Mouse (Mus musculus) gastrocnemius, postnatal 14 days (tissue): Measurements from ENCODE around the gene Zwilch. TPM values are rescaled to one million over a fixed set of nuclear protein-coding genes. Genes with fewer than 3 reads are reported as not detected.

Experiments used
- DNase-seq: peaks from one replicate; pipeline ENCODE4 v3.0.0; 2021; ENCODE audit warnings: mixed read lengths
- intact Hi-C: fragments of 180-260 bp; cut with DNase I; formaldehyde crosslinking; loops from one replicate; pipeline ENCODE4 v1.15.1; 2025; ENCODE audit warnings: low total_unique reads
- total RNA-seq, 2 experiments: library from RNA; stranded (reverse); gene quantifications; 2 replicates each; pipeline ENCODE4 v1.2.3; 2021

The Zwilch gene
- total RNA-seq, 2 experiments from 2014 or later: 1.9 to 2.1 TPM

- DNase-seq: no peak
- intact Hi-C loops: no loop called here
Observed at GRCm38 (mm10) chr9:64120584-64121277, 52.2 kb downstream of the Zwilch start.

- peak; percentile 64 for DNase-seq
- intact Hi-C loops: no loop called here
Observed at GRCm38 (mm10) chr9:64119898-64120297, 53.0 kb downstream of the Zwilch start.

GRCm38 (mm10) chr9:64116876-64117275 lies 56.0 kb downstream of the Zwilch start, which contains the start of gene Lctl:
Gene Lctl, plus strand, starts transcription at chr9:64117147.
- intact Hi-C loops: no loop called here
- no peak for DNase-seq

- DNase-seq: no peak
- intact Hi-C loops: no loop called here
Observed at GRCm38 (mm10) chr9:64115756-64116155, 57.1 kb downstream of the Zwilch start.

- intact Hi-C loops: no loop called here
- no peak for DNase-seq
Observed at GRCm38 (mm10) chr9:64114646-64115045, 58.3 kb downstream of the Zwilch start.

GRCm38 (mm10) chr9:64110502-64110901 lies 62.4 kb downstream of the Zwilch start:
- no peak for DNase-seq
- intact Hi-C loops: no loop called here

- intact Hi-C loops: no loop called here
- DNase-seq: no peak
Observed at GRCm38 (mm10) chr9:64105301-64105700, 67.6 kb downstream of the Zwilch start.

- peak; percentile 72 for DNase-seq
- intact Hi-C loops: loop anchor here (5.0 kb wide), 1 partner anchor 183 kb away; no protein-coding TSS in a partner anchor
Observed at GRCm38 (mm10) chr9:64100442-64100841, 72.5 kb downstream of the Zwilch start.

GRCm38 (mm10) chr9:64098282-64098681 lies 74.6 kb downstream of the Zwilch start:
- no peak for DNase-seq

GRCm38 (mm10) chr9:64094083-64094482 lies 78.8 kb downstream of the Zwilch start:
- intact Hi-C loops: no loop called here
- DNase-seq: peak; percentile 26

More at GRCm38 (mm10) chr9:64098282-64098681, 74.6 kb downstream of the Zwilch start:
- intact Hi-C loops: no loop called here

- intact Hi-C loops: loop anchor here (2.0 to 5.0 kb wide), 3 partner anchors 62 to 172 kb away; no protein-coding TSS in a partner anchor
- DNase-seq: peak; percentile 47
Observed at GRCm38 (mm10) chr9:64089004-64089403, 83.9 kb downstream of the Zwilch start.

GRCm38 (mm10) chr9:64088346-64088745 lies 84.6 kb downstream of the Zwilch start:
- DNase-seq: no peak
- intact Hi-C loops: loop anchor here (2.0 to 5.0 kb wide), 3 partner anchors 61 to 172 kb away; no protein-coding TSS in a partner anchor

GRCm38 (mm10) chr9:64087461-64088235 lies 85.3 kb downstream of the Zwilch start:
- intact Hi-C loops: loop anchor here (2.0 to 5.0 kb wide), 3 partner anchors 60 to 171 kb away; no protein-coding TSS in a partner anchor
- peak; percentile 54 for DNase-seq

Other genes starting within 250 kb of the Zwilch start
- 1 to 10 TPM; 1.9 to 2.9 TPM for gene Smad6, start 151.0 kb downstream of the Zwilch start, total RNA-seq
- gene Lctl, start 56.0 kb downstream of the Zwilch start, total RNA-seq: under 1 TPM in 1 of 2 experiments, not detected in 1; 0.18 TPM
- gene Rpl4, start 271 bp upstream of the Zwilch start, total RNA-seq: 100 to 1,000 TPM; 594 to 710 TPM
- 10 to 100 TPM; 15.6 to 16.4 TPM for gene Snapc5, start 6.2 kb upstream of the Zwilch start, total RNA-seq
- 1 to 10 TPM; 2.2 to 2.5 TPM for gene Uchl4, start 62.1 kb upstream of the Zwilch start, total RNA-seq
- gene Map2k1, start 80.5 kb upstream of the Zwilch start, total RNA-seq: 10 to 100 TPM; 51.9 to 55.6 TPM
- gene Tipin, start 108.5 kb upstream of the Zwilch start, total RNA-seq: 10 to 100 TPM; 12.3 to 17.6 TPM
- gene Dis3l, start 168.2 kb upstream of the Zwilch start, total RNA-seq: 10 to 100 TPM; 13.0 to 13.4 TPM
- gene Megf11, start 212.5 kb upstream of the Zwilch start, total RNA-seq: under 1 TPM; 0.27 to 0.31 TPM